Mouse (Mus musculus) myocyte (in vitro differentiated cells): ENCODE measurements at regions not wholly inside any gene's neighbourhood (a gene's known extent, or its start where the extent isn't known, plus 50 kb on each side); places are given as distances from the start of the nearest gene placed in this dataset.

Experiments
- E2F4 ChIP-seq: IDR thresholded peaks from one replicate; pipeline ENCODE4 v1.6.1; 2011; ENCODE audit warnings: mild to moderate bottlenecking, control low read depth, moderate library complexity; ENCODE audit not compliant: insufficient read depth
- MYOD1 ChIP-seq, 3 experiments: IDR thresholded peaks; one replicate each; pipeline ENCODE4 v1.6.1; 2011; ENCODE audit warnings: control low read depth in 2 of 3, low read depth in 2 of 3, mild to moderate bottlenecking in 2 of 3, moderate library complexity in 1 of 3; ENCODE audit not compliant: insufficient read length in 2 of 3, control insufficient read depth in 1 of 3
- POLR2A ChIP-seq: IDR thresholded peaks from one replicate; pipeline ENCODE4 v1.6.1; 2011; ENCODE audit warnings: low read depth, mild to moderate bottlenecking, control low read depth, moderate library complexity; ENCODE audit not compliant: insufficient read length
- SRF ChIP-seq: IDR thresholded peaks from one replicate; pipeline ENCODE4 v1.6.1; 2011; ENCODE audit warnings: low read depth; ENCODE audit not compliant: control insufficient read depth, insufficient read length
- TCF12 ChIP-seq: IDR thresholded peaks from one replicate; pipeline ENCODE4 v1.6.1; 2011; ENCODE audit warnings: mild to moderate bottlenecking, control low read depth; ENCODE audit not compliant: poor library complexity, insufficient read depth, severe bottlenecking

DNA sequence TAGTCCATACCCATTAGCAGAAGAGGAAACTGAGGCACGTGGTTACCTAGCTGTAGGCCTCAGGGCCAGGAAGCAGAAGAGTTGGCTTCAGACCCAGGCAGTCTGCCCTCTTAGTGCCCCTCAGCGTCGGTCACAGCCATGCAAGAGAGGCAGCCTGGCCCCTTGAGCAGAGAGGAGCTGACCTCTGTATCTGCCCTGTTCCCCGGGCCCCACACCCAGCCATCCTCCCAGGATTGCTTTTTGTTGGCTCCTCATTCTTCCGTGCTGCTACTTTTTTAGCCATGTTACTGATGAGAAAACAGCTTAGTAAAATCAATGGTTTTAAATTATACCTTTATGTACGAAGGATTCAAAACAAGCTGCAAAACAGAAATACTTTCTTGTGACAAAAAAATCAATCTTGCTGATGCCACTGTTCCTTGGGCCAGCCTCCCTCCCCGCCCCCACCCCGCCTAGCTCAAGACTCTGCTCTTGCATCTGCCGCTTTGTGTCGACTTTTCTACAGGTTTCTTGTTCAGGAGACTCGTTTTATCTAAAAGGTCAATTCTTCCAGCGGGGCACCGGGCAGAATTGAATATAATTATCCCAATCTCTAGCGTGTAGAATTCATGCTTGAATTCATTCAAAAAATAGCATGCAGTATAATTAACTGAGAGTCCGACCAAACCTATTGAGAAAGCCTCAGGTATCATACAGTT is 70.8 kb downstream of the Sall1 start:
- TF ChIP-seq MYOD1 (IDR thresholded peaks at IDR 0.05; ENCODE audit: control insufficient read depth in 1 of 3, insufficient read length in 2 of 3, low read depth in 2 of 3) (no peak), TCF12 (no peak), POLR2A (no peak), E2F4 (no peak), SRF (no peak)
